Mouse (Mus musculus) hindbrain, embryonic 15.5 days (tissue): ENCODE data around the gene Krtap15. TPM values are rescaled to one million over a fixed set of nuclear protein-coding genes. Genes with fewer than 3 reads are reported as not detected.

Source experiments
- ATAC-seq: fragments of 200-750 bp; cut with Nextera tagmentation; 2 replicates; pipeline ENCODE4 v1.8.0; 2017; ENCODE audit warnings: low read depth, moderate number of reproducible peaks, moderate TSS enrichment; ENCODE audit not compliant: low FRiP score
- H3K27ac ChIP-seq: fragments of 300-500 bp; sonication (generic); replicated peaks from 2 replicates; pipeline ENCODE4 v1.5.1; 2015; ENCODE audit warnings: mild to moderate bottlenecking, inconsistent platforms
- H3K27me3 ChIP-seq: fragments of 300-500 bp; sonication (generic); 2 replicates; pipeline ENCODE4 v1.6.1; 2015; ENCODE audit warnings: control low read depth, inconsistent platforms
- H3K36me3 ChIP-seq: fragments of 300-500 bp; sonication (generic); 2 replicates; pipeline ENCODE4 v1.6.1; 2015; ENCODE audit warnings: control low read depth, inconsistent platforms
- H3K4me1 ChIP-seq: fragments of 300-500 bp; sonication (generic); replicated peaks from 2 replicates; pipeline ENCODE4 v1.6.1; 2015; ENCODE audit warnings: control low read depth, inconsistent platforms
- H3K4me2 ChIP-seq: fragments of 300-500 bp; sonication (generic); 2 replicates; pipeline ENCODE4 v1.6.1; 2015; ENCODE audit warnings: moderate library complexity, mild to moderate bottlenecking, inconsistent platforms
- H3K4me3 ChIP-seq: fragments of 300-500 bp; sonication (generic); 2 replicates; pipeline ENCODE4 v1.5.1; 2015; ENCODE audit warnings: mild to moderate bottlenecking, inconsistent platforms
- H3K9ac ChIP-seq: fragments of 300-500 bp; sonication (generic); 2 replicates; pipeline ENCODE4 v1.6.1; 2015; ENCODE audit warnings: inconsistent platforms
- H3K9me3 ChIP-seq: fragments of 300-500 bp; sonication (generic); 2 replicates; pipeline ENCODE4 v1.6.1; 2016; ENCODE audit warnings: control low read depth, inconsistent platforms
- WGBS: fragments of 180-500 bp; shearing (Covaris S2); methylation state at CpG from one replicate; pipeline ENCODE4 v1.1.7; 2015; 5-methylcytosine and 5-hydroxymethylcytosine counted together
- polyA plus RNA-seq: library from polyadenylated mRNA; unstranded; fragments of >200 nt; fragmentation: Nextera tagmentation; extraction: Ambion mirVana; gene quantifications from 2 replicates; pipeline ENCODE4 v1.2.1, GENCODE M21; 2015

Gene Krtap15
- polyA plus RNA-seq, 1 experiment from 2014 or later, result not detected

DNA sequence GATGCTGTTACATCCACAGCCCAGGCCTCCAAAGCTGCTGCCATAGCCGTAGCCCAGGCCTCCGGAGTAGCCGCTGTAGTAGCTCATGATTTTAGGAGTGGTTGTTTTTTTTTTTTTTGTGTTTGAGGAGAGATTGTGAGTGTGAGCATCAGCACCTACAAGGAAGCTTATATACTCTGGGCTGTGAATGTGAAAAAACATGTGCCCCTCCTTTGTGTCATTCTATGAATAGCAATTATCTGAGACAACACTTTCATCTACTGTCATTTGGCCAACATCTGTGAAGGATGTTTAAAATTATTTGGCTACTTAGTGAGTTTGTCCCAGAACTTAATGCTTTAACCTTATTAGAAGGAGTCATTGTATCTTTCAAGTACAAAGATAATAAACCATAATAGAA is 54.2 kb downstream of the Krtap15 start, which contains the start of gene Krtap19-2:
Gene Krtap19-2 (minus strand): TSS at position 101 of the 400 bp plus-strand sequence.
- no peaks in the 10 kb centered on the region for H3K4me1 ChIP-seq
- no peaks in the 10 kb centered on the region for H3K9me3 ChIP-seq
- WGBS, result 90% methylated on average over 3 of the region's 3 CpGs
- H3K4me3 ChIP-seq, result no peak within 1 kb of the TSS
- H3K27me3 ChIP-seq, result no peaks in the 10 kb centered on the region
- no peak within 1 kb of the TSS for H3K9ac ChIP-seq
- H3K4me2 ChIP-seq, result no peak within 1 kb of the TSS
- ATAC-seq, result no peak
- H3K27ac ChIP-seq, result no peak within 1 kb of the TSS
- no peaks in the 10 kb centered on the region for H3K36me3 ChIP-seq

DNA sequence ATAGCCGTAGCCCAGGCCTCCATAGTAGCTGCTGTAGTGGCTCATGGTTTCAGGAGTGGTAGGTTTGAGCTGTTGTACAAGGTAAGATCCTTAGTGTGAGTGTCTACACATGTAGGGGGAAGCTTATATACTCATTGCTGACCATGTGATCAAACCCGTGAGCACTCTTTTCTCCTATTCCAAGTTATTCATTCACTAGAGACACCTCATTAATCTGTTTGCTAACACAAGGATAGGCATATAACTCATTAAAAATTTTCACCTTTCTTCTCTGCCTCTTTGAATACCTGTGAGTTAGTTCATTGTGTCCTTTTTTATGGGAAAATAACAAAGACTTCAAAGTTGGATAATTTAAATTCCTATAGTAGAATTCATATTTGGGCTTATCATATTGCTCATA is 57.9 kb downstream of the Krtap15 start, which contains the start of gene Krtap19-3:
Gene Krtap19-3 (minus strand): TSS at position 101 of the 400 bp plus-strand sequence.
- Histone ChIP-seq H3K4me3 (no peak within 1 kb of the TSS), H3K9ac (no peak within 1 kb of the TSS), H3K27me3 (no peaks in the 10 kb centered on the region), H3K4me2 (no peak within 1 kb of the TSS), H3K9me3 (no peaks in the 10 kb centered on the region), H3K4me1 (no peaks in the 10 kb centered on the region), H3K27ac (no peak within 1 kb of the TSS), H3K36me3 (no peaks in the 10 kb centered on the region)
- 93% methylated on average over 2 of the region's 2 CpGs for WGBS
- no peak for ATAC-seq

Other genes with a start within 250 kb of the Krtap15 start
- not detected in 2 replicates for gene Krtap24-1, start 207.9 kb upstream of the Krtap15 start, polyA plus RNA-seq
- not detected in 2 replicates for gene 2310079G19Rik, start 192.5 kb upstream of the Krtap15 start, polyA plus RNA-seq
- gene Krtap26-1, start 172.4 kb upstream of the Krtap15 start, polyA plus RNA-seq, result not detected in 2 replicates
- gene Krtap27-1, start 148.5 kb upstream of the Krtap15 start, polyA plus RNA-seq, result not detected in 2 replicates
- not detected in 2 replicates for gene 2310061N02Rik, start 112.3 kb upstream of the Krtap15 start, polyA plus RNA-seq
- gene Krtap13-1, start 91.4 kb upstream of the Krtap15 start, polyA plus RNA-seq, result not detected in 2 replicates
- not detected in 2 replicates for gene Krtap13, start 68.6 kb upstream of the Krtap15 start, polyA plus RNA-seq
- gene 2310034C09Rik, start 61.4 kb upstream of the Krtap15 start, polyA plus RNA-seq, result not detected in 2 replicates
- gene 2310057N15Rik, start 46.0 kb upstream of the Krtap15 start, polyA plus RNA-seq, result not detected in 2 replicates
- not detected in 2 replicates for gene Gm5965, start 42.3 kb upstream of the Krtap15 start, polyA plus RNA-seq
- not detected in 2 replicates for gene Gm20741, start 8.0 kb upstream of the Krtap15 start, polyA plus RNA-seq
- not detected in 2 replicates for gene Krtap14, start 5.9 kb downstream of the Krtap15 start, polyA plus RNA-seq
- gene Krtap19-1, start 49.2 kb downstream of the Krtap15 start, polyA plus RNA-seq, result not detected in 2 replicates
- gene Krtap19-2, start 54.1 kb downstream of the Krtap15 start, polyA plus RNA-seq, result not detected in 2 replicates
- gene Krtap19-3, start 57.8 kb downstream of the Krtap15 start, polyA plus RNA-seq, result not detected in 2 replicates
- not detected in 2 replicates for gene Krtap19-4, start 64.9 kb downstream of the Krtap15 start, polyA plus RNA-seq
- not detected in 2 replicates for gene Krtap19-5, start 76.2 kb downstream of the Krtap15 start, polyA plus RNA-seq
- not detected in 2 replicates for gene Krtap19-9b, start 112.0 kb downstream of the Krtap15 start, polyA plus RNA-seq
- gene Krtap16-3, start 142.7 kb downstream of the Krtap15 start, polyA plus RNA-seq, result not detected in 2 replicates
- gene Krtap22-2, start 190.5 kb downstream of the Krtap15 start, polyA plus RNA-seq, result not detected in 2 replicates
- not detected in 2 replicates for gene Gm10229, start 195.1 kb downstream of the Krtap15 start, polyA plus RNA-seq
- gene Krtap6-1, start 211.5 kb downstream of the Krtap15 start, polyA plus RNA-seq, result not detected in 2 replicates
- gene Gm10228, start 221.3 kb downstream of the Krtap15 start, polyA plus RNA-seq, result not detected in 2 replicates
- gene Krtap6-5, start 227.7 kb downstream of the Krtap15 start, polyA plus RNA-seq, result not detected in 2 replicates
- not detected in 2 replicates for gene 1110025L11Rik, start 243.8 kb downstream of the Krtap15 start, polyA plus RNA-seq